Mouse (Mus musculus) intestine, postnatal 0 days (tissue): ENCODE data around the gene Sdad1. TPM values are rescaled to one million over a fixed set of nuclear protein-coding genes. Genes with fewer than 3 reads are reported as not detected.

Experiments used
- ATAC-seq: fragments of 200-750 bp; cut with Nextera tagmentation; 2 replicates; pipeline ENCODE4 v1.8.0; 2017; ENCODE audit warnings: mild to moderate bottlenecking, moderate TSS enrichment, moderate library complexity
- H3K27ac ChIP-seq: fragments of 300-500 bp; sonication (generic); 2 replicates; pipeline ENCODE4 v1.5.1; 2014; ENCODE audit warnings: mild to moderate bottlenecking, low read depth, low read length, moderate library complexity
- H3K27me3 ChIP-seq: fragments of 300-500 bp; sonication (generic); replicated peaks from 2 replicates; pipeline ENCODE4 v1.6.1; 2014; ENCODE audit warnings: low read length, mixed read lengths; ENCODE audit not compliant: control insufficient read depth, insufficient read depth
- H3K36me3 ChIP-seq: fragments of 300-500 bp; sonication (generic); 2 replicates; pipeline ENCODE4 v1.6.1; 2014; ENCODE audit warnings: mild to moderate bottlenecking, moderate library complexity; ENCODE audit not compliant: control insufficient read depth, insufficient read depth
- H3K4me1 ChIP-seq: fragments of 300-500 bp; sonication (generic); replicated peaks from 2 replicates; pipeline ENCODE4 v1.6.1; 2014; ENCODE audit warnings: antibody characterized with exemption, low read length, mixed read lengths; ENCODE audit not compliant: control insufficient read depth, insufficient read depth
- H3K4me2 ChIP-seq: fragments of 300-500 bp; sonication (generic); replicated peaks from 2 replicates; pipeline ENCODE4 v1.6.1; 2014; ENCODE audit warnings: low read depth, mild to moderate bottlenecking, moderate library complexity
- H3K4me3 ChIP-seq: fragments of 300-500 bp; sonication (generic); 2 replicates; pipeline ENCODE4 v1.5.1; 2014; ENCODE audit warnings: low read depth, low read length
- H3K9ac ChIP-seq: fragments of 300-500 bp; sonication (generic); 2 replicates; pipeline ENCODE4 v1.6.1; 2014; ENCODE audit warnings: mild to moderate bottlenecking, low read depth, low read length
- H3K9me3 ChIP-seq: fragments of 300-500 bp; sonication (generic); 2 replicates; pipeline ENCODE4 v1.6.1; 2016; ENCODE audit warnings: mixed run types; ENCODE audit not compliant: control insufficient read depth
- CTCF ChIP-seq: sonication (generic); IDR thresholded peaks from 2 replicates; pipeline ENCODE4 v1.5.1; 2016; ENCODE audit warnings: low read depth, mild to moderate bottlenecking, control low read depth, antibody characterized with exemption, moderate library complexity
- WGBS: fragments of 180-500 bp; shearing (Covaris S2); extraction: QIAGEN DNeasy Blood & Tissue Kit; methylation state at CpG from one replicate; pipeline ENCODE4 v1.1.7; 2014; 5-methylcytosine and 5-hydroxymethylcytosine counted together
- polyA plus RNA-seq: library from polyadenylated mRNA; unstranded; fragments of >200 nt; fragmentation: Nextera tagmentation; extraction: Ambion mirVana; gene quantifications from 2 replicates; pipeline ENCODE4 v1.2.1, GENCODE M21; 2015

Gene Sdad1
- polyA plus RNA-seq, 1 experiment from 2014 or later, result 15.8 TPM

GRCm38 (mm10) chr5:92277437-92278394 is 32.6 kb downstream of the Sdad1 start, which contains the start of gene Naaa:
Naaa (minus strand) TSS chr5:92278170.
- no peaks in the 10 kb centered on the region for H3K9me3 ChIP-seq
- H3K4me3 ChIP-seq, result peak within 1 kb of the TSS; percentile 62
- peak within 1 kb of the TSS; percentile 69 for H3K9ac ChIP-seq
- no peaks in the 10 kb centered on the region for H3K27me3 ChIP-seq
- ATAC-seq, result peak; percentile 92
- TF ChIP-seq CTCF, result peak; percentile 74
- H3K36me3 ChIP-seq, result no peaks in the 10 kb centered on the region
- WGBS, result 3% methylated on average over 54 of the region's 54 CpGs
- peak within 1 kb of the TSS; percentile 80 for H3K4me2 ChIP-seq
- H3K4me1 ChIP-seq, result 0 out of 2 replicates have a peak, but pooled peaks cover 12% of the 10 kb centered on the region
- peak within 1 kb of the TSS; percentile 85 for H3K27ac ChIP-seq

GRCm38 (mm10) chr5:92270496-92270895 is 39.8 kb downstream of the Sdad1 start:
- ATAC-seq, result no peak

GRCm38 (mm10) chr5:92263761-92264359 is 46.4 kb downstream of the Sdad1 start:
- no peak overlapping the region for H3K4me2 ChIP-seq
- H3K9ac ChIP-seq, result no peak overlapping the region
- H3K36me3 ChIP-seq, result no peaks in the 10 kb centered on the region; the same call in 1 of the 2 replicates
- 58% methylated on average over 4 of the region's 4 CpGs for WGBS
- ATAC-seq, result peak; percentile 65
- no peak overlapping the region for H3K27ac ChIP-seq
- TF ChIP-seq CTCF, result no peak
- H3K27me3 ChIP-seq, result no peaks in the 10 kb centered on the region
- peaks cover 8% of the 10 kb centered on the region; the same call in 1 of the 2 replicates for H3K4me1 ChIP-seq
- H3K4me3 ChIP-seq, result no peak overlapping the region
- H3K9me3 ChIP-seq, result no peaks in the 10 kb centered on the region

More at GRCm38 (mm10) chr5:92270496-92270895, 39.8 kb downstream of the Sdad1 start:
- H3K36me3 ChIP-seq, result peaks cover 8% of the 10 kb centered on the region; the same call in 1 of the 2 replicates
- no peak overlapping the region for H3K4me2 ChIP-seq
- H3K4me1 ChIP-seq, result no peaks in the 10 kb centered on the region
- H3K9ac ChIP-seq, result no peak overlapping the region
- no peak for TF ChIP-seq CTCF
- H3K27ac ChIP-seq, result no peak overlapping the region
- H3K27me3 ChIP-seq, result no peaks in the 10 kb centered on the region
- no peaks in the 10 kb centered on the region for H3K9me3 ChIP-seq
- WGBS, result 83% methylated on average over 7 of the region's 7 CpGs
- H3K4me3 ChIP-seq, result no peak overlapping the region

GRCm38 (mm10) chr5:92262646-92263045 is 47.6 kb downstream of the Sdad1 start:
- no peak overlapping the region for H3K4me3 ChIP-seq
- H3K4me1 ChIP-seq, result peaks cover 8% of the 10 kb centered on the region; the same call in 1 of the 2 replicates
- no peaks in the 10 kb centered on the region for H3K9me3 ChIP-seq
- H3K27ac ChIP-seq, result no peak overlapping the region
- H3K27me3 ChIP-seq, result no peaks in the 10 kb centered on the region
- H3K9ac ChIP-seq, result no peak overlapping the region
- H3K36me3 ChIP-seq, result no peaks in the 10 kb centered on the region; the same call in 1 of the 2 replicates
- 76% methylated on average over 8 of the region's 8 CpGs for WGBS
- ATAC-seq, result no peak
- TF ChIP-seq CTCF, result no peak
- no peak overlapping the region for H3K4me2 ChIP-seq

- Histone ChIP-seq H3K27me3 (no peaks in the 10 kb centered on the region), H3K27ac (no peak within 1 kb of the TSS), H3K4me2 (no peak within 1 kb of the TSS), H3K4me1 (no peaks in the 10 kb centered on the region), H3K4me3 (no peak within 1 kb of the TSS), H3K9ac (no peak within 1 kb of the TSS), H3K36me3 (no peaks in the 10 kb centered on the region; the same call in 1 of the 2 replicates), H3K9me3 (no peaks in the 10 kb centered on the region)
- TF ChIP-seq CTCF, result no peak
- 41% methylated on average over 6 of the region's 6 CpGs for WGBS
- no peak for ATAC-seq
These were observed 54.1 kb downstream of the Sdad1 start, which contains the start of gene Ppef2 for GRCm38 (mm10) chr5:92256218-92256617. Ppef2 (minus strand) TSS chr5:92256278.

- no peak overlapping the region for H3K27ac ChIP-seq
- no peaks in the 10 kb centered on the region for H3K4me1 ChIP-seq
- no peaks in the 10 kb centered on the region for H3K36me3 ChIP-seq
- no peak overlapping the region for H3K4me2 ChIP-seq
- H3K9ac ChIP-seq, result no peak overlapping the region
- H3K4me3 ChIP-seq, result no peak overlapping the region
- peak; percentile 45; the same call in 1 of the 2 replicates for ATAC-seq
- 58% methylated on average over 6 of the region's 6 CpGs for WGBS
- H3K27me3 ChIP-seq, result no peaks in the 10 kb centered on the region
- H3K9me3 ChIP-seq, result no peaks in the 10 kb centered on the region
- no peak for TF ChIP-seq CTCF
These were observed 55.8 kb downstream of the Sdad1 start for GRCm38 (mm10) chr5:92254476-92254875.
